Mouse (Mus musculus) olfactory bulb, adult 2 months (tissue): ENCODE measurements around the gene M6pr.

Experiments used
- CTCF ChIP-seq: fragments of 200-500 bp; IDR thresholded peaks from 2 replicates; pipeline ENCODE4 v1.5.1; 2012; ENCODE audit warnings: low read depth, mild to moderate bottlenecking, low read length, moderate library complexity; ENCODE audit not compliant: insufficient read depth
- POLR2A ChIP-seq: fragments of 200-500 bp; IDR thresholded peaks from 2 replicates; pipeline ENCODE4 v1.6.1; 2012; ENCODE audit warnings: mild to moderate bottlenecking, low read depth, low read length, moderate library complexity; ENCODE audit not compliant: insufficient read depth

DNA sequence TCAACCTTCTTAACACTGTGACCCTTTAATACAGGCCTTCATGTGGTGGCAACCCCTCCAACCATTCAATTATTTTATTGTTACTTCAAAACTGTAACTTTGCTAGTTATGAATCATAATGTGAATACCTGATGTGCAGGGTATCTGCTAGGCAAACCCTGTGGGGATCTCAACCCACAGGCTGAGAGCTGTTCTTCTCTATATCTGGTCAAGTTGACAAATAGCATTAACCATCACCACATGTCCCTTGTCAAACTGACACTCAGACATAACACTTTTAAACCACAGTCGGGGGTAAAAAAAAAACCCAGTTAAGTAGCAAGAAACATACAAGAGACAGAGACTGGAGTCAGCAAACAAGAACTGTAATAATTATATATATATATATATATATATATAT lies 23.7 kb upstream of the M6pr start:
- TF ChIP-seq POLR2A (no peak), CTCF (no peak)
